Mouse (Mus musculus) thymus, postnatal 14 days (tissue): ENCODE measurements around the gene Sowaha.

Experiments used
- DNase-seq: peaks from one replicate; pipeline ENCODE4 v3.0.0; 2021

Gene Sowaha

DNA sequence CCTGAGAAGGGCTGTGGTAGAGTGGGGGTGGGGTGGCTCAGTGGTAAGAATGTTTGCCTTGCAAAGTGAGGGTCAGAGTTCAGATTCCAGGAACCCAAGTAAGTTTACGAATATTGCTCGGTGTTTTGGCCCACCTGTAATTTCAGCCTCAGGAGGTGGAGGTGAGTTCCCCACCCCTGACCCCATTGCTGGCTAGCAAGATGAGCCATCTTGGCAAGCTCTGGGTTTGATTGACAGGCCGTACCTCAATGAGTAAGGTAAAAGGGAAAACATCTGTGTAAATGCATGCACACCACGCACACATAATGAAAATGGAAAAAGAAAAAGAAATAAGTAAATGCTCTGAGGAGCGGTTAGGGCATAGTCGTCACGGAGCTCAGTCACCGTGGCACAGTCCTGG, 24.3 kb upstream of the Sowaha start:
- DNase-seq = no peak

DNA sequence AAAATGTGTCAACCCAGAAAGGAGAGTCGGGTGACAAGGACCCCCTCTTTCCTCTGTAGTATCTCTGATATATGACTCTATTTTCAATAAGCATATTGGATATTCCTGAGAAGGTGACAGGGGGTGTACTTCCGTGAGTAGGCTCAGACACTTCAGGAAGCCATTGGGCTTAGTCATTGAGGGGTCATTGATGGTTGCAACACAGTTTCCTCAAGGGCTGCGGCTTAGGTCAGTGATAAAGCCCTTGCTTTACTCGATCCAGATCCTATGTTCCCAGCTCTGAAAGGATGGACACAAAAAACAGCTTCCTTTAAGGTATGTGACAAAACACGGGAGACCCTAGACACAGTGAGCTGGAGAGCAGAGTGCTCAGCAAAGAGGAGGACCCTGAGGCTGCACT, 23.7 kb upstream of the Sowaha start:
- DNase-seq = no peak

DNA sequence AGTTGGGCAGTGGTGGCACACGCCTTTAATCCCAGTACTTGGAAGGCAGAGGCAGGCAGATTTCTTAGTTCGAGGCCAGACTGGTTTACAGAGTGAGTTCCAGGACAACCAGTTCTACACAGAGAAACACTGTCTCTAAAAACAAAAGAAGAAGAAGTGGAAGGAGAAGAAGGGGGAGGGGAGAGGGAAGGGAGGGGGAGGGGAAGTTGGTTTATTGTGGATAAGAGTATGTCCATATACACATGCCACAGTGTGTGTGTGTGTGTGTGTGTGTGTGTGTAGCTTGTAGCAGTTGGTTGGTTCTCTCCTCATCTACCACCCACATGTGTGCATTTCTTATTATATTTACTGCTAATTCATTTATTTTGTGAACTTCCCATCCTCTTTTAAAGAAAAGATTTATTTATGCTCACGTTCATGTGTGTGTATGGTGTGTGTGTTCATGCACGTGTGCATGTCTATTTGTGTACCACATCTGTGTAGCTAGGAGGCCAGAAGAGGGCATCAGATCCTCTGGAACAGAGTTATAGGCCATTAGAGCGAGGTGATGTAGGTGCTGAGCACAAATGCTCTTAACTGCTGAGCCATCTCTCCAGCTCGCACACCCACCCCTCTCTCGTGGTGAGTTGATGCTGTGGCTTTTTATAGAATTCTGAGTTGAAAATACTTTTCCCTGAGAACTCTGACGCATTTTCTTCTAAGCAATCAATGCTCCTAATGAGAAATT, 22.1 kb upstream of the Sowaha start:
- DNase-seq = no peak

DNA sequence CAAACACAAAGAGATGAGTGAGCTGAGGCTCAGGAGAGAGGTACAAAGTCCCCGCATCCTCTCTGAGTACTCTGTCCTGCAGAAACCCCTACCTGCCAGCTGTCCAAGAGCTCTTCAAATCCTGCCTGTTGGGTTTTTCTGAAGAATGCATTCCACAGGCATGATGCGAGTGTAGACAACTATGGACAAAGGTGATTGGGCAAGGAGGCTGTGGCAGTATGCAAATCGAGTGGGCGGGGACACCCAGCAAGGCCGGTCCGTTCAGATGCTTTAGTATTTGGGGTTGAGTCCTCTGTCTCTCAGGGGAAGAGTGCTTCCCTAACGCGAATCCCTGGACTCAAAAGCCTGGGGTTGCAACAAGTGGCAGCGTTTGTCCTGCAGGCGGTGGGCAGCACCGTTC, 20.5 kb upstream of the Sowaha start:
- no peak for DNase-seq

DNA sequence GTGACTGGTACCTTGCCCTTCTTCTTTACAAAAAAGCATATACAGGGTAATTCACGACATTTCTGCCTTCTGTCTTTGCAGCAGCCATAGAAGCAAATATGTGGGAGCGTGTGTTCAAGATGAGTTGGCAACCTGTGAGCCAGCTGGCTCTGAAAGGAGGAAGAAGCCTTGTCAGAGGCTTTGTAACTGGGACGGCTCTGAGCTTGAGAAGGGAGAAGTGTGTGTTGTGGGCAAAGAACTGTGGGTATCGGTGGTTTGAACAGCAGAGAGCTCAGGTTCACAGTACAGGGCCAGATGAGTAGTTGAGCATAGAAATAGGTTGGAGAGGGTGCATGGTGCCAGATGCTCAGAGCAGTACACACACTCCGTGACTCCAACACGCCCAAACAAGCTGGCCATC, 16.9 kb upstream of the Sowaha start:
- peak; percentile 44 for DNase-seq

DNA sequence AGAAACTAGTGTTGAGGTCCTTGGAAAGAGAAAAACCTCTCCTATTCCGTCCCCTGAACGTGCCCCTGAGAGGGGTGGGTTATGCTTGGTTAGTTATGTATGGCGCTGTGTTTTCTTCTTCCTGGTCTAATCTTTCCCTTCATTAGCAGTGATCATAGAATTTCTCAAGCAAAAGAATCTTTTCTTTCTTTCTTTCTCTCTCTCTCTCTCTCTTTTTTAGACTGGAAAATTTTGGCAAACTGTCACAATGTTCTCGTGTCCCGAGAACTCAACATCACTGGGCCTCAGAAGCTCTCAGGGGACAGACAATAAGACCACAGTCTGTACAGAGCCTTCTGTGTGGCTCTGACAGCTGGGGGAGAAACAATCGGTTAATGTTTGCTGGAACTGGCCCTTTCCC, 15.3 kb upstream of the Sowaha start:
- DNase-seq = no peak

DNA sequence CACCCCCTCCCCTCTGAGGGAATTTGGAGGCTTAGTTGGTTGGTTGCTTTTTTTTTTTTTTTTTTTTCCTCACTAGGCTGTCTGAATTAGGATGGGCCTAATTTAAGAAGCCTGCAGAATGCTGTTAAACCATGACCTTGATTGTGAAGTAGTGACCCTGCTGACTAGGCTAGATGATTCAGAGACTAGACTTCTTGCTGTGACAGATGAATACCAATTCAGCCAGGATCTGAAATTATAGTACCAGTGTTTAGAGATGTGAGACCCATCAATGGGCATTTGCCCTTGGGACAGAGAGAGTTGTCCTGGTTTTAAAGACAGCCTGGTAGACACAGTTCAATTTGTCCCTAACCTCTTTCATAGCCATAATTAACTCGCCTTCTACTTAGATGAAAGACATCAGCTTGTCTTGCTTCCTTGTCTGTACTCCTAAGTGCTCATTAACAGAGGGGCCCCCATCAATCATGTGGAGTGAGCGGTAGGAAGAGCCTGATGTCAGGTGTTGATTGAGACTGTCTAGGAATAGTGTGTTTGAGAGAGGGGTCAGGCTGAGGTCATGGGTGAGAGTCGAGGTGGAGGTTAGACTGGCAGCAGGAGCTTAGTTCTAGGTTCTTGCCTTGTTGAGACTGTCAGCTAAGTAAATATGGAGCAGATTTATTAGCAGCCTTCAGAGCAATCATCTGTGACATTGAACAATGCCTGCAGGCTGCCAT, 13.3 kb upstream of the Sowaha start:
- DNase-seq = no peak

DNA sequence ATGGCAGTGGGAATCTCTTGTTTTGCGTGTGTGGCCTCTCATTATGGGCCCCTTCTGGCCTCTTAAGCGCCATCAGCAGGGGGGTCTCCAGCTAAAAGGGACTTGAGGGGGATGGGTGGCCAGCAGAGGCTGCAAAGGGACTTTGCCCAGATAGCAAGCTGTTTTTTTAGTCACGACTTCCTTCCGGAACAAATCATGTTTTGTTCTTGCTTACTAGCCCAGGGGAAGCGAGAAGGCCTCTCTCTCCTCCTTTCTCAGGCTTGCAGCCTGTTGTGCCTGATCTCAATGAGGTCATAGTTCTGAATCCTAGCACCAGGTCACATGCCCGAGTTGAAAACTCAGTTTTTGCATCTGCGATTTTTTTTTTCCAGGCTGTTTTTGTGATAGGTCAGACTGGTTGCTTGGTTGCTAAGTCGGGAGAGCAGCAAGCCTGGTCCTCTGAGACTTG, 11.9 kb upstream of the Sowaha start:
- no peak for DNase-seq

DNA sequence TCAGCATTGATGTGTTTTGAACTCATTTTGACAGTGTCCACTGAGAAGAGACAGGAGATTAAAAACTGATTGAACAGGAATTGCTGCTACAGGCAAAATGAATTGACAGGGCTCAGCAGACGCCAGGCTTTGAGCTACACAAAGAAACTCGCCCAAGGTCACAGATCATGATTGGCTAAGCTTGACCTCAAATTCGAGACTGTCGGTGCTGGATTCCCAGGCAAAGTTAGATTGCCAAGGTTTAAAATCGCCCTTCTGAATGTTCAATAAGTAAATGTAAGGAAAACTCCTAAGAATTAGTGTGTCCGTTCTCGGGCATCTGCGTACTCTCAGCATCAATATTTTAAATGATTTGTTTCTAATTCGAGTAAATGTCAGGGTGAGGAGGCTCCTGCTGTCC, 9.3 kb upstream of the Sowaha start:
- DNase-seq = no peak

DNA sequence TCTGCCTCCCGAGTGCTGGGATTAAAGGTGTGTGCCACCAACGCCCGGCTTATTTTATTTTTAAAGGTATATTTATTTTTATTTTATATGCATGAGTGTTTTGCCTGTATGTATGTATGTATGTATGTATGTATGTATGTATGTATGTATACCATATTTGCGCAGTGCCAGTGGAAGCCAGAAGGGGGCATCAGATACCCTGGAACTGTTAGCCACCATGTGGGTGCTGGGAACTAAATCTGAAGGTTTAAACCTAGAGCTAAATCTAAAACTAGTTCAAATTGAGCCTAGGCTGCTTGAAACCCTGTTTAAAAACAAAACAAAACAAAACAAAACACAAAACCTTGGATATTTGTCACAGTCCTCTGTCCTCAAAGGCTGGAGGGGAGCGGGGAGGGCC, 8.9 kb upstream of the Sowaha start:
- DNase-seq = no peak

DNA sequence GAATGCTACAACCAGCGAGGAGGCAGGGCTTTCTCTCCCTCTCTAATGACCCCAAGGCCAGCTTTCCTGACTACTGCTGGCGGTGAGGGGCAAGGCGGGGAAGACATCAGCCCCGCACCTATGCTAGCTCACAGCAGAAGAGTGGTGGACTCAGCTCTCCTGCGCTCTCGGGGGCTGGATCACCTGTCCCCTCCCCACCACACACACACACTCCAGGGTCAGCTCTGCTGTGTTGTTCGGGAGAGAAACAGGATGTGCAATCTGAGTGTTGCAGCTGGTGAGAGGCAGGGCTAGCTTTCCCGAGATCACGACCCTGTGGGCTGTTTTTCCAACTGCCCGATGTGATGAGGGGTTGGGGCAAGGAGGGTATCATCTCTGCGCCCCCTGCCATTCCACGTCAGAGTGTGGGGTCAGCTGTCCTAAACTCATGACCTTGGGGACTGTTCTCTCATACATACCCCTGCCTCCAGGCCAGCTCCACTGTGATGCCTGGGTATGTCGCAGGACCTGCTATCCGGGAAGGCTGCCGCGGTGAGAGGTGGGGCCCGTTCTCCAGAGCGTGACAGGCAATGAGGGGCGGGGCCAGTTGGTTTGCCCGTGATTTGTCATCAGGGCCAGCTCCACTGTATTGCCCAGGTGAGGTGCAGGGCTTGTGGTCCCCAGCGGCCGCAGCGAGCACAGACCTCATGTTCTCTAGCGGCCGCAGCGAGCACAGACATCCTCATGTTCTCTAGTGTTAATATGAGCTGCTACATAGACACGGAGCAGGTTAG, 6.9 kb upstream of the Sowaha start:
- no peak for DNase-seq

DNA sequence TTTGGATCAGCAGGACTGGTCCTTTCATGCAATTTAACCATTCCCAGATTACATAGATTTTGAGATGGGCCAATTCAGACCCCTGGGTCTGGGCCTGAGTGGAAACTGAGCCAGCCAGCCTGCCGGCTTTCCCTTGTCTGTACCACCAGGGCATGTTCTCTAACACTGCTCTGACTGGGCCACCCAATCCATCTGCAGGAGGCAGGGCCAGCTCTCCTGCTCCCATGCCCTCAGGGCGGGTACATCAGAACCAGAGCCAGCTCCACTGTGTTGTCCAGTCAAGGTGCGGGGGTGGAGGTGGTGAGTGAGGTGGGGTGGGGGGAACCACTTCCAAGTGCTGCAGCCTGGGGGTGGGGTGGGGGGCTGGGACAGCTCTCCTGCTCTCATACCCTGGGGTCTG, 6.3 kb upstream of the Sowaha start:
- DNase-seq = no peak

DNA sequence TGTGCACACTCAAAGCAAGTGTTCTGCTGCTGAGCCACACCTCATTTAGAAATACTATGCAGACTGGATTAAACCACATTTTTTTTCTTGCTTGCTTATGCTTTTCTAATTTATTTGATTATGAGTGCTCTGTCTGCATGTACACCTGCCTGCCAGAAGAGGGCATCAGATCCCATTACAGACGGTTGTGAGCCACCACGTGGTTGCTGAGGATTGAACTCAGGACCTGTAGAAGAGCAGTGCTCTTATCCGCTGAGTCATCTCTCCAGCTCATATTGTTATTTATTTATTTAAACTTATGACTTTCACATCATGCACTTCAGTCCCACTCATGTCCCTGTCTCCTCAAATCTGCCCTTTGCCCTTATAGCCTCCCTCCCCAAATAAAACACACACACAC, 5.6 kb upstream of the Sowaha start:
- DNase-seq = no peak

DNA sequence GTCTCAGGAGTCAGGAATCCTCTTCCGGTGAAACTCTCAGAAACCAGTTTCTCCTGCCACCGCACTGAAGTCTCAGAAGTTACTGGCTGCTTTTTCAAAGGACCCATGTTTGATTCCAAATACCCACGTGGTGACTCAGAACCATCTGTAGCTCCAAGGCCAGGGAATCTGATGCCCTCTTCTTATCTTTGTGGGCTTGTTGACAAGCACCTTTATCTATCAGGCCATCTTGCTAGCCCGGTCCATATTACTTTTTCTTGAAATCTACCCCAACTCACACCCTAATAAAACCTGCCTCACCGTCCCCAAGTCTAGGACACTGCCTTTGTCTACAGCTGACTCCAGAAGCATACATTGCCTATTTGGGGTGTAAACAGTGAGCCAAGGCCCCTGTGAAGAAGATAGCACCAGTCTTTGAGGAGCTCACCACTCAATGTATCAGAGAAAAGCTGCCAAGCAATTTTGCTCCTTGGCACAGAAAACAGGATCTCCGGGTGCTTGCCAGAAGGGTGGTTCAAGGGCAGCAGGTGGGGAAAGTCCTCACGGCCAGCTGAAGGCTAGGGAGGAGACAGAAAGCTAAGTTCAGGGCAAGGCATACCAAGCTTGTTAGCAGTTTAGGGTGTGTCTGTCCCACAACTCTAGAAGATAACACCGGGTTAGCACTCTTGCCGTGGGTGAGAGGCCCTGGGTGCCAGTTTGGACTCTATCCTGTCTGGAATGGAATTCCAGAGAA, 3.3 kb upstream of the Sowaha start:
- DNase-seq = no peak

DNA sequence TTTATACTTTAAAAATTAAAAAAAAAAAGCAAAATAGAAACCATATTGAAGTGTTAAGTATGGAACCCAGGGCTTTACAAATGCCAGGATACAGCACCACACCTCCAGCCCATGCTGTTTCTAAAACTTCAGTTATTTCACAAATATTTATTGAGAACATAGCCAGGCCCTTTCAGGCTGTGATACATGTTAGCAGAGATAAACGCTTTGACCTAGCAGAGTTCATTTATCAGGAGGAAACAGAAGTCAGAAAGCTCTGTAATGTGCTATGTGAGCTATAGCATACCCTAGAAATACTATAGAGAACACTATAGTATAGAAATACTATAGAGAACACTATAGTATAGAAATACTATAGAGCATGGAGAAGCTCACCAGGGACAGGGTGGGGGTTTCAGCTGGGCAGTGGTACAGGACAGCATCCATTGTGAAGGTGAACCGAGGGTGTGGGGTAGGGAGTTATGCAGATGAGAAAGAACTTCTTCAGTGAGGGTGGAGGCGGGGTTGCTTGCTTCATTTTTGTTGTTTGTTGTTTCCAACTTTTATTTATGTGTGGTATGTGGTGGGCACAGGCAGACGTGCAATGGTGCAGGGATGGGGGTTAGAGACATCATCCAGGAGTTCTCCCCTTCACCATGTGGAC, 1.1 kb upstream of the Sowaha start:
- no peak for DNase-seq

DNA sequence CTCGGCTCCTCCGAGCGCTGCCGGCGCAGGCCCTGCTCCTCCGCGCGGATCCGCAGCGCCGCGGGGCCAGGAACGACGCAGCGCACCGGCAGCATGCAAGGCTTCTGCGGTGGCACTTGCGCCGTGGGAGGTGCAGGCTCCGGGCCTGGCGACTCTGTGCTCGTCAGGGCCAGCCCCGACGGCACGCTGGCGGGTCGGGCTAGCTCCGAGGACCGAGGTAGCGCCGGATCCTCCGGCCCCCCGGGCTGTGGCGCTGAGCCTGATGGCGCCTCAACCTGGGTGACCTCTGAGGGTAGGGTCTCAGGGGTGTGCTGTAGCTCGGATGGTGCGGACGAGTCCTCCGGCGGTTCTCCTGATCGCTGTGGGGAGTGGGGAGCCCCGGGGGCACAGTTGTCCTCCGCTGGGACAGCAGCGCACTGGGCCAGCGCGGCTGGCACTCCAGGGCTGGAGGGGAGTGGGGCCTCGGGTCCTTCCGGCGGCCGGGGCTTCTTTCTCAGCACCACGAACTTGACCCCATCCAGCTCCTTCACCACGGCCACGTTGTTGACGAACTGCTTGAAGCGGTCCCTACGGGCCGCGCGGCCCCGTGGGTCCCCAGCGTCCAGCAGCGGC, 797 bp downstream of the Sowaha start:
- no peak for DNase-seq

DNA sequence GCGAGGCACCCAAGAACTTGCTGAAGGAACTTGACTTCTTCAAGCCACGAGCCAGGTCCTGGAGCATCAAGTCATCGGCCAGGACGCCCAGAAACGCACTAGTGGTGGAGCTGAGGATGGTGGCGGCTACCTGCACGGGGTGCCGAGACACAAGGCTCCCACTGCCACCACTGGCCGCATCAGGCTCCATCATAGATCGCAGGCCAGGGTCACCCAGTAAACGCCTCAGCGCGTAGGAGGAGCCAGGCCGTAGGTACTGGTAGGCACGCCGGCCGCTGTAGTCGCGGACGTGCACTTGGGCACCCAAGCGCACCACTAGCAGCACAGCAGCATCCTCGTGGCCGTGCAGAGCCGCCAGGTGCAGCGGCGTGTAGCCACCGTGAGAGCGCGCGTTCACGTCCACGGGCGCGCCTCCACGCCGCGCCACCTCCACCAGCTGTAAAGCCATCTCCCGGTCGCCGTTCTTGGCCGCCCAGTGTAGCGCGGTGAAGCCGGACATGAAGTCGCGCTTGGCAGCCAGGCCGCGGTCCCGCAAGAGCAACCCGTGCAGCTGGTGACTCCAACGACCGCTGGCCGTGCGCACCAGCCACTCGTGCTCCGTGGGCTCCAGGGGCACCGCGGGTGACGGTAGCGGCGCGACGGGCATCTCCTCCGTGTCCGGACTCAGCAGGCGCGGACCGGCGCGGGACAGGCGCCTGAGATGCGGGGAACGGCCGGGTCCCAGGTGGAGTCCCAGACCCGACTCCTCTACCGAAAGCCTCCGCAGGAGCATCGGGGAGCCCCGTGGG, 1.5 kb downstream of the Sowaha start:
- no peak for DNase-seq

DNA sequence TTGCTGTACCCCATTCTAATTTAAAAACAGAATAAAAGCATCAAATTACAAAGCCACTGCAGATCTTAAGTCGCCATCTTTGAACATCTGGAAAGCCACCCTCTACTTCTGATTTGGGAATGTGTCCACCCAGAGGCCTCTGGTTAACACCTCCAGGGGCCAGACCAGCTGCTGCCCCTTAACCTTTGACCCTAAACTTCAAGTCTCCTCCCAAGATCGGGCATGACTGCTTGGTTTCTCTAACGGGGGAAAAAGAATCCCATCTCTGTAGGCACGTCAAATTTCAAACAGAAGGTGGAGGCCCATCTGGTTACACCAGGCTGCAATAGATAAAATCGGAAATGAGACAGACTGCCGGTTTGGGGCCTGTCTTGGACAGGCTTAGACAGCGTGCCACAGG, 2.2 kb downstream of the Sowaha start:
- no peak for DNase-seq

DNA sequence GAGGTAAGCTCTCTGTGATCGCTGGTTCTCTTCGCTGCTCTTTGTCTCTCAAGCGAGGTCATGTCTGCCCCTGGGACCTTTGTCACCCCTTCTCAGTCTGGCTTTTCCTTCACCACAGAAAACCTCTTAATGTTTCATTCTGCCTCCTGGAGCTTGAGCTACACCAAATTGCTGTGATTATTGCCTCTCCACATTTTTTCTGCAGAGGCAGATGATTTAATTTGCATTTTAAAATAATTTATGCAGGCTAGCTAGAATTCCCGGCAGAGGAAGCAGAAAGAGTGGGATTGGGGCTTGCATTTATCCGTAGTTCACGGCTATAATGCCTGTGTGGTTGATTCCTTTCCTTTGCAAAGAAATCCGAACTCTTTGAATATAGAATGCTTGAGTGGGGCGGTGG, 4.5 kb downstream of the Sowaha start:
- DNase-seq = no peak

DNA sequence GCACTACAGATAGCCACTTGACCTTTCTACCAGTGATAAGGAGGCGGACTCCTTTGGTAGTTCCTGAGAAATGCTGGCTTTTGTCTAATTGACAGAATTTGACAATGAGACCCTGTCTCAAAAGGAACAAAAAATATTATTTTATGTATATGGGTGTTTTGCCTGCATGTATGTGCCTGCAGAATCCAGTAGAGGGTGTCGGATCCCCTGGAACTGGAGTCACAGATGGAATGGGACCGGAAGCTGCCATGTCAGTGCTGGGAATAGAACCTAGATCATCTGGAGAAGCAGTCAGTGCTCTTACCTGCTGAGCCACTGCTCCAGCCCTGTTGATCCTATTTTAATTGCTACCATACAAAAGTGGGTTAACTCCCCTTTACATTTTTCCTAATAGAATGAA, 7.4 kb downstream of the Sowaha start:
- no peak for DNase-seq

DNA sequence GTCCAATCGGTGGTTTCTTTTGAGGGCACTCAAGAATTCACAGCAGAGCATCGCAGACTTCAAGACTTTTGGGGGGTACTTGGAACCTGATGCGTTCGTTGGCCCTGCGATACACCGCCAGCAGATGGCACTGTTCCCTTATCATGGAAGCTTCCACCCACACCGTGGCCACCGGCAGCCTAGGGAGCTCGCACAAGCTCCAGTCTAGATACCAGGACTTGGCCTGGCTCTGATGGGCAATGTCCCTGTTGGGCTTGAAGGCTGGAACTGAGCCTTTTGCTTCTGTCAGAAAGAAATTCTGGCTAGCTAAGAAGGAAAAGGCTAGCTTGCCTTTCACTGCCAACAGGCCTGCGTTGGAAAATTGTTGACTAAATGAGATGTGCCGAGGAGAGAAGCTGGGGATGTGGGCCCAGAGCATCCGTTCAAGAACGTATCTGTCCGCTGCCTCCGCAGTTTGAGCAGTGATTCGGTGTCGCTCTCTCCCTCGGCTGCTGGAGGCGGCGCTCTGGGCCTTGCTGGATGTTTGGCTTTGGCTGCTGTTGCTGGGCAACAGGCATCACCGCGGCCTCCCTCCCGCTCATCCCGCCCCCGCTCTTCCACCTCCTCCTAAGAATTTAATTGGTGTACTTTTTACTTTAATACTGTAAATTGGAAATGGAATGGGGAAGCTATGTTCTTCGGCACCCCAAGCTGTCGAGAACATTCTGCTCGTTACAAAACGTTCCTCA, 9.9 kb downstream of the Sowaha start, which contains the start of gene Gm9837:
Gene Gm9837 (minus strand): TSS at position 512 of the 728 bp plus-strand sequence.
- DNase-seq = peak; percentile 87
